Mouse (Mus musculus) macrophage (primary cell): ENCODE measurements at regions not wholly inside any gene's neighbourhood (a gene's known extent, or its start where the extent isn't known, plus 50 kb on each side); places are given as distances from the start of the nearest gene placed in this dataset.

Experiments
- H3K27ac ChIP-seq: fragments of 350-480 bp; formaldehyde crosslinking; 2 replicates; pipeline ENCODE4 v1.9.0; 2021
- H3K36me3 ChIP-seq: fragments of 350-480 bp; formaldehyde crosslinking; 2 replicates; pipeline ENCODE4 v1.9.0; 2021; ENCODE audit errors: inconsistent target
- H3K4me3 ChIP-seq: fragments of 350-480 bp; formaldehyde crosslinking; 2 replicates; pipeline ENCODE4 v1.9.0; 2021; ENCODE audit errors: inconsistent target
- H3K79me2 ChIP-seq: fragments of 350-480 bp; formaldehyde crosslinking; 2 replicates; pipeline ENCODE4 v1.9.0; 2021; ENCODE audit errors: inconsistent target
- WGBS: methylation state at CpG from one replicate; pipeline ENCODE4 v1.1.7; 2026; ENCODE audit warnings: inconsistent platforms; ENCODE audit not compliant: missing documents; 5-methylcytosine and 5-hydroxymethylcytosine counted together

DNA sequence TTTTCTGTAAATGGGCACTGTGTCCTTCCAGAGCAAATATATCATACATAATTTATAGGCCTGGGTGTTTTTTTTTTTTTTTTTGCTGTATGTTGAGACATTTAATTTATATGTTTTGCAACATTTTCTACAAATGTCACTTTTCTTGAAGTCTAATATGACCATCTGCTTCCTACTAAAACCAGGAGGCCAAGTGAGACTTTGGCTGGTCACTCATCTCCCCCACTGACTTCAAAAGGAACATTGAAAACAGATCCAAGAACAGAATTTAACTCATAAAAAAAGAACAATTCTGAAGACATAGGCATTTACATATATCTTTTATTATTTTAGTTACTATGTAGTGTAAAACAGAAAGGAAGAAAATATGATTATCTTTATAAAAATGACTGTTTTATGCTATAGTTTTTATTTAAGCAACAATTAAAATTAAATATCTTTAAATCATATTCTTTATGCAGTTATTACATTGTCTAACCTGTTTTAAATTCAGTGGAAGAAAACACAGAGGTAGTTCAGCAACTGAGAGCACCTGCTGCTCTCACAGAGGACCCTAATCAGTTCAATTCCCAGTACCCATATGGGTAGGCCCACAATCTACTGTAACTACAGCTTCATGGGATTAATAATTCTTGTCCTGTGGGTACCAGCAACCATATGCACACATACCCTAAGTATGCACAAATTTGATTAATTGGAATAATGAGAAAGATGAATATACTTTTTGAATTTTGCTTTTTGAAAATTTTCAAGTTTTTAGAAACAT is 592.5 kb downstream of the Etv1 start:
- H3K36me3 ChIP-seq = no peaks in the 10 kb centered on the region
- H3K4me3 ChIP-seq = no peak overlapping the region

DNA sequence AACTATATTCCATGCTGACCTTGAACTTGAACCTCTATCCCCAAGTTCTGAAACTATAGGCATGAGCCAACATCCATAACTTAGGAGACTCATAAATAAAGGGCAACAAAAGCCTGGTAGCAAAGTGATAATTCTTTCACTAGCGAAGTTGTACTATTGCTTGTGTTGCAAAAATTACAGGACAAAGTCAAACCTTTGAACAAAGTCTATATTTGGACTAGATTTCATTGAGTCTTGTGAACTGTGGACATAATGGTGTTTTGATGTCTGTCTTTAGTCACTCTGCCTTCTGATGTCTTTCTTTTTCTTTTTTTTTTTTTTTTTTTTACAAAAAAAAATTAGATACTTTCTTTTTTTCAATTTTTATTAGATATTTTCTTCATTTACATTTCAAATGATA is 594.5 kb downstream of the Etv1 start:
- Histone ChIP-seq H3K36me3 (no peaks in the 10 kb centered on the region), H3K4me3 (no peak overlapping the region), H3K27ac (no peak overlapping the region), H3K79me2 (no peaks in the 10 kb centered on the region)
- 94% methylated on average over 1 of the region's 1 CpGs for WGBS

More for the DNA sequence above, 592.5 kb downstream of the Etv1 start:
- no peak overlapping the region for H3K27ac ChIP-seq
- H3K79me2 ChIP-seq = no peaks in the 10 kb centered on the region
